Mouse (Mus musculus): ENCODE data around the gene Sema3b.
"Not testable (repeated sequence)": the region's sequence is repeated elsewhere in the genome, so short reads cannot be mapped to it uniquely, and the experiment has no call there.

Gene Sema3b

GRCm38 (mm10) chr9:107569270-107569669 is 39.8 kb downstream of the Sema3b start:
- DNase-seq (ENCODE audit: low spot score): no peak

- peak; percentile 80 for DNase-seq (ENCODE audit: low spot score)
Measured at GRCm38 (mm10) chr9:107568331-107569261, 40.4 kb downstream of the Sema3b start.

- DNase-seq (ENCODE audit: low spot score): no peak
Measured at GRCm38 (mm10) chr9:107567702-107568319, 41.2 kb downstream of the Sema3b start, which contains the start of gene Hyal2. Gene Hyal2 (plus strand): TSS chr9:107567945.

GRCm38 (mm10) chr9:107566855-107567254 is 42.2 kb downstream of the Sema3b start:
- DNase-seq (ENCODE audit: low spot score): no peak

GRCm38 (mm10) chr9:107566041-107566709 is 42.9 kb downstream of the Sema3b start:
- no peak for DNase-seq (ENCODE audit: low spot score)

GRCm38 (mm10) chr9:107565556-107565955 is 43.5 kb downstream of the Sema3b start:
- not testable (repeated sequence) for DNase-seq (ENCODE audit: low spot score)

- DNase-seq (ENCODE audit: low spot score): peak; percentile 92
Measured at GRCm38 (mm10) chr9:107563029-107563581, 45.9 kb downstream of the Sema3b start, which contains the start of gene Tusc2. Gene Tusc2 (plus strand): TSS chr9:107563255.

- no peak for DNase-seq (ENCODE audit: low spot score)
Measured at GRCm38 (mm10) chr9:107556346-107556745, 52.7 kb downstream of the Sema3b start.

GRCm38 (mm10) chr9:107555701-107556100 is 53.3 kb downstream of the Sema3b start:
- DNase-seq (ENCODE audit: low spot score): no peak

- DNase-seq (ENCODE audit: low spot score): no peak
Measured at GRCm38 (mm10) chr9:107555031-107555457, 54.0 kb downstream of the Sema3b start.

GRCm38 (mm10) chr9:107554319-107554825 is 54.7 kb downstream of the Sema3b start:
- DNase-seq (ENCODE audit: low spot score): peak; percentile 94

- DNase-seq (ENCODE audit: low spot score): no peak
Measured at GRCm38 (mm10) chr9:107553541-107554318, 55.3 kb downstream of the Sema3b start.

GRCm38 (mm10) chr9:107552690-107553393 is 56.2 kb downstream of the Sema3b start:
- no peak for DNase-seq (ENCODE audit: low spot score)

GRCm38 (mm10) chr9:107551890-107552355 is 57.1 kb downstream of the Sema3b start:
- DNase-seq (ENCODE audit: low spot score): no peak

- peak; percentile 57 for DNase-seq (ENCODE audit: low spot score)
Measured at GRCm38 (mm10) chr9:107551117-107551889, 57.7 kb downstream of the Sema3b start, which contains the start of gene Rassf1. Gene Rassf1 (plus strand): TSS chr9:107551555.

- DNase-seq (ENCODE audit: low spot score): no peak
Measured at GRCm38 (mm10) chr9:107550491-107551116, 58.4 kb downstream of the Sema3b start.

GRCm38 (mm10) chr9:107549297-107550074 is 59.5 kb downstream of the Sema3b start:
- DNase-seq (ENCODE audit: low spot score): no peak

GRCm38 (mm10) chr9:107548820-107549219 is 60.2 kb downstream of the Sema3b start:
- DNase-seq (ENCODE audit: low spot score): no peak

Measured in ovary, adult 18-20 months (tissue).